Mouse (Mus musculus): ENCODE results near the gene Fggy. TPM values are rescaled to one million over a fixed set of nuclear protein-coding genes. Genes with fewer than 3 reads are reported as not detected.
A peak's percentile ranks its signal among the peaks of the same experiment; 100 is the strongest.

The Fggy gene
- polyA plus RNA-seq, 1 experiment: 10.8 TPM

GRCm38 (mm10) chr4:95795283-95795682 is 238.0 kb downstream of the Fggy start:
- no peaks in the 10 kb centered on the region for H3K79me2 ChIP-seq (ENCODE audit: control insufficient read depth, insufficient read depth)
- H3K4me3 ChIP-seq (ENCODE audit: insufficient read depth, poor library complexity, severe bottlenecking): no peak overlapping the region
- no peak overlapping the region for H3ac ChIP-seq (ENCODE audit: control insufficient read depth, insufficient read length, low read depth)
- TF ChIP-seq CEBPB (IDR thresholded peaks at IDR 0.05; ENCODE audit: low read depth) (no peak), MAX (IDR thresholded peaks at IDR 0.05) (no peak), MYOD1 (IDR thresholded peaks at IDR 0.05; ENCODE audit: control insufficient read depth, insufficient read length, low read depth) (peak; percentile 53), FOSL1 (IDR thresholded peaks at IDR 0.05; ENCODE audit: insufficient read depth, low read length, poor library complexity, severe bottlenecking) (no peak), USF1 (IDR thresholded peaks at IDR 0.05; ENCODE audit: low read depth) (peak; percentile 89), CTCF (IDR thresholded peaks at IDR 0.05; ENCODE audit: control insufficient read depth, insufficient read depth, insufficient read length) (no peak)
- no peaks in the 10 kb centered on the region for H3K36me3 ChIP-seq (ENCODE audit: control insufficient read depth, insufficient read depth)
- H3K27me3 ChIP-seq (ENCODE audit: control insufficient read depth, insufficient read depth, insufficient read length): no peaks in the 10 kb centered on the region
- no peaks in the 10 kb centered on the region for H3K79me3 ChIP-seq (ENCODE audit: low read depth)

GRCm38 (mm10) chr4:95819650-95820049 is 262.3 kb downstream of the Fggy start:
- no peaks in the 10 kb centered on the region for H3K79me3 ChIP-seq (ENCODE audit: low read depth)
- no peaks in the 10 kb centered on the region for H3K36me3 ChIP-seq (ENCODE audit: control insufficient read depth, insufficient read depth)
- H3K27me3 ChIP-seq (ENCODE audit: control insufficient read depth, insufficient read depth, insufficient read length): no peaks in the 10 kb centered on the region
- no peak for TF ChIP-seq MYOG (IDR thresholded peaks at IDR 0.05; ENCODE audit: control insufficient read depth, extremely low read depth, insufficient read length)
- no peaks in the 10 kb centered on the region for H3K79me2 ChIP-seq (ENCODE audit: control insufficient read depth, insufficient read depth)
- no peak overlapping the region for H3ac ChIP-seq (ENCODE audit: control insufficient read depth, insufficient read length, low read depth)
- no peak overlapping the region for H3K4me3 ChIP-seq (ENCODE audit: insufficient read depth, poor library complexity, severe bottlenecking)

GRCm38 (mm10) chr4:95821906-95822579 is 264.7 kb downstream of the Fggy start:
- TF ChIP-seq CTCF (IDR thresholded peaks at IDR 0.05; ENCODE audit: control insufficient read depth, insufficient read depth, insufficient read length) (no peak), CEBPB (IDR thresholded peaks at IDR 0.05; ENCODE audit: low read depth) (no peak), MAX (IDR thresholded peaks at IDR 0.05) (no peak), FOSL1 (IDR thresholded peaks at IDR 0.05; ENCODE audit: insufficient read depth, low read length, poor library complexity, severe bottlenecking) (no peak), MYOD1 (IDR thresholded peaks at IDR 0.05; ENCODE audit: control insufficient read depth, insufficient read length, low read depth) (no peak), USF1 (IDR thresholded peaks at IDR 0.05; ENCODE audit: low read depth) (no peak), MYOG (IDR thresholded peaks at IDR 0.05; ENCODE audit: control insufficient read depth, extremely low read depth, insufficient read length) (no peak)
- Histone ChIP-seq H3ac (ENCODE audit: control insufficient read depth, insufficient read length, low read depth) (no peak overlapping the region), H3K79me2 (ENCODE audit: control insufficient read depth, insufficient read depth) (no peaks in the 10 kb centered on the region), H3K4me3 (ENCODE audit: insufficient read depth, poor library complexity, severe bottlenecking) (no peak overlapping the region), H3K36me3 (ENCODE audit: control insufficient read depth, insufficient read depth) (no peaks in the 10 kb centered on the region), H3K27me3 (ENCODE audit: control insufficient read depth, insufficient read depth, insufficient read length) (no peaks in the 10 kb centered on the region), H3K79me3 (ENCODE audit: low read depth) (no peaks in the 10 kb centered on the region)

- H3ac ChIP-seq (ENCODE audit: control insufficient read depth, insufficient read length, low read depth): no peak overlapping the region
- TF ChIP-seq USF1 (IDR thresholded peaks at IDR 0.05; ENCODE audit: low read depth): no peak
- no peak for TF ChIP-seq MYOG (IDR thresholded peaks at IDR 0.05; ENCODE audit: control insufficient read depth, extremely low read depth, insufficient read length)
- no peak for TF ChIP-seq CTCF (IDR thresholded peaks at IDR 0.05; ENCODE audit: control insufficient read depth, insufficient read depth, insufficient read length)
- TF ChIP-seq MYOD1 (IDR thresholded peaks at IDR 0.05; ENCODE audit: control insufficient read depth, insufficient read length, low read depth): no peak
- no peak for TF ChIP-seq FOSL1 (IDR thresholded peaks at IDR 0.05; ENCODE audit: insufficient read depth, low read length, poor library complexity, severe bottlenecking)
- TF ChIP-seq CEBPB (IDR thresholded peaks at IDR 0.05; ENCODE audit: low read depth): no peak
- H3K36me3 ChIP-seq (ENCODE audit: control insufficient read depth, insufficient read depth): no peaks in the 10 kb centered on the region
- no peaks in the 10 kb centered on the region for H3K27me3 ChIP-seq (ENCODE audit: control insufficient read depth, insufficient read depth, insufficient read length)
- no peaks in the 10 kb centered on the region for H3K79me2 ChIP-seq (ENCODE audit: control insufficient read depth, insufficient read depth)
- H3K4me3 ChIP-seq (ENCODE audit: insufficient read depth, poor library complexity, severe bottlenecking): no peak overlapping the region
- H3K79me3 ChIP-seq (ENCODE audit: low read depth): no peaks in the 10 kb centered on the region
These were observed 270.9 kb downstream of the Fggy start for GRCm38 (mm10) chr4:95828164-95828563.

DNA sequence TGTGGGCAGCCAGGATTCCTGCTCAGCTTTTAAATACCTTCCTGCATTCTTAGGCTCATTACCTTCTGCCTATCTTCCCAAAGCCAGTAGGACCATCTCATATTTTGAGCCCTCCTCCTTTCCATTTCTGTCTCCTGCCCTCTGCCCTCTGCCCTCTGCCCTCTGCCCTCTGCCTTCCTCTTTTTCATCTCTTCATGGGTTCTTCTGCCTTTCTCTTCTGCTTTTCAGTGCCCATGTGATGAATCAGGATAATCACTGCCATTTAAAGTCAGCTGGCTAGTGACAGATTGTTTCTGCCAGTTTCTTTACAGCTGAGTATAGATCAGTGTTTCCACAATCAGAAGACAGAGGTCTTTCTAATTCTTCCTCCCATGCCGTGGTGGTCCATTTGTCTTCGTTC is 273.0 kb downstream of the Fggy start:
- H3K36me3 ChIP-seq (ENCODE audit: control insufficient read depth, insufficient read depth): no peaks in the 10 kb centered on the region
- TF ChIP-seq CEBPB (IDR thresholded peaks at IDR 0.05; ENCODE audit: low read depth): no peak
- no peak for TF ChIP-seq CTCF (IDR thresholded peaks at IDR 0.05; ENCODE audit: control insufficient read depth, insufficient read depth, insufficient read length)
- H3K79me3 ChIP-seq (ENCODE audit: low read depth): no peaks in the 10 kb centered on the region
- no peaks in the 10 kb centered on the region for H3K79me2 ChIP-seq (ENCODE audit: control insufficient read depth, insufficient read depth)
- H3ac ChIP-seq (ENCODE audit: control insufficient read depth, insufficient read length, low read depth): no peak overlapping the region
- no peak overlapping the region for H3K4me3 ChIP-seq (ENCODE audit: insufficient read depth, poor library complexity, severe bottlenecking)
- no peaks in the 10 kb centered on the region for H3K27me3 ChIP-seq (ENCODE audit: control insufficient read depth, insufficient read depth, insufficient read length)

DNA sequence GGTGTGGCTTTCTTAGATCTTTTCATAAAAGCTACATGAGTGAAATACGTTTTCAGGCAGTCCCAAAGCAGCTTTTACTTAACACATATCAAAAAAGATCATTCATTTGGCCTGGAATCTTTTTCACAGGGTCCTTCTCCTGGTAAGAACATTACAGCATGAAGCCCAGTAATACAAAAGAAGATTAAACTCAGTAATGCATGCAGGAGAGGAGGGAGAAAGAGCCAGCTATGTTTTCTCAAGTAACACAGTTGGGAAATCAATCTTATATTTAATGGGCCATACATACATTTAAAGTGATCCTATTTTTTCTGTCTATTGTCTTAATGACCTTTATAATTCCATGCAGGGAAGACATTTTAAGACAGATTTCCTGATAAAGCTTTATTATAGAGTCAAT is 282.6 kb downstream of the Fggy start:
- no peaks in the 10 kb centered on the region for H3K79me3 ChIP-seq (ENCODE audit: low read depth)
- no peak for TF ChIP-seq USF1 (IDR thresholded peaks at IDR 0.05; ENCODE audit: low read depth)

More for the DNA sequence above, 282.6 kb downstream of the Fggy start:
- Histone ChIP-seq H3K4me3 (ENCODE audit: insufficient read depth, poor library complexity, severe bottlenecking) (no peak overlapping the region), H3K36me3 (ENCODE audit: control insufficient read depth, insufficient read depth) (no peaks in the 10 kb centered on the region), H3ac (ENCODE audit: control insufficient read depth, insufficient read length, low read depth) (no peak overlapping the region), H3K27me3 (ENCODE audit: control insufficient read depth, insufficient read depth, insufficient read length) (no peaks in the 10 kb centered on the region), H3K79me2 (ENCODE audit: control insufficient read depth, insufficient read depth) (no peaks in the 10 kb centered on the region)
